Mouse (Mus musculus): ENCODE results near the gene Nbeal1. TPM values are rescaled to one million over a fixed set of nuclear protein-coding genes. Genes with fewer than 3 reads are reported as not detected.

Gene Nbeal1
- polyA plus RNA-seq, 1 experiment from 2014 or later: 5.0 TPM

- ATAC-seq: no peak
- H3K36me3 ChIP-seq (ENCODE audit: control insufficient read depth, insufficient read depth): peaks cover 15% of the 10 kb centered on the region; the same call in 1 of the 2 replicates
- no peak for TF ChIP-seq CTCF (IDR thresholded peaks at IDR 0.05; ENCODE audit: low read depth)
- no peaks in the 10 kb centered on the region for H3K4me1 ChIP-seq (replicated peaks; ENCODE audit: control insufficient read depth, insufficient read depth, low read length)
- 90% methylated on average over 1 of the region's 1 CpGs for WGBS
- no peak overlapping the region for H3K9ac ChIP-seq (ENCODE audit: low read depth, low read length)
- H3K4me3 ChIP-seq (ENCODE audit: low read depth, low read length): no peak overlapping the region
- no peak overlapping the region for H3K4me2 ChIP-seq (replicated peaks; ENCODE audit: low read depth)
- no peaks in the 10 kb centered on the region for H3K27me3 ChIP-seq (replicated peaks; ENCODE audit: control insufficient read depth, insufficient read depth, low read length)
- no peaks in the 10 kb centered on the region for H3K9me3 ChIP-seq (ENCODE audit: control insufficient read depth)
- H3K27ac ChIP-seq (ENCODE audit: low read depth, low read length): no peak overlapping the region
These were observed 181.2 kb downstream of the Nbeal1 start for GRCm38 (mm10) chr1:60361626-60362025.

DNA sequence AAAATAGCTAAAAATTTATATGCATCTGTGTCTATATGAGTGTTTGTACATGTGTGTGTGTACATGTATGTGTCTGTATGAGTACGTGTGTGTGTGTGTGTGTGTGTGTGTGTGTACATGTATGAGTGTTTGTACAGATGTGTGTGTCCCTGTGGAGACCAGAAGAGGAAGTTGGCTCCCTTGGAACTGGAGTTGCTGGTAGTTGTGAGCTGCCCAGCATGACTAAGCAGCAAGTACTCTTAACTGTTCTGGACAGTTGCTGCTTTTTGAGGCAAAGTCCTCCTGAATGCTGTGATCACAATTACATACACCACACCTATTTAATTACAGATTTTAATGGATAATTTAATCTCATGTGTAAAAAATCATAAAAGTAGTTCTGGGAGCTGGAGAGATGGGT, 196.2 kb downstream of the Nbeal1 start:
- H3K27ac ChIP-seq (ENCODE audit: low read depth, low read length): no peak overlapping the region
- TF ChIP-seq CTCF (IDR thresholded peaks at IDR 0.05; ENCODE audit: low read depth): no peak
- H3K27me3 ChIP-seq (replicated peaks; ENCODE audit: control insufficient read depth, insufficient read depth, low read length): no peaks in the 10 kb centered on the region
- H3K4me3 ChIP-seq (ENCODE audit: low read depth, low read length): no peak overlapping the region
- no peaks in the 10 kb centered on the region for H3K9me3 ChIP-seq (ENCODE audit: control insufficient read depth)
- WGBS: 95% methylated on average over 1 of the region's 1 CpGs
- no peak overlapping the region for H3K9ac ChIP-seq (ENCODE audit: low read depth, low read length)
- no peaks in the 10 kb centered on the region for H3K4me1 ChIP-seq (replicated peaks; ENCODE audit: control insufficient read depth, insufficient read depth, low read length)
- ATAC-seq: no peak
- no peak overlapping the region for H3K4me2 ChIP-seq (replicated peaks; ENCODE audit: low read depth)
- peaks cover 26% of the 10 kb centered on the region; the same call in 1 of the 2 replicates for H3K36me3 ChIP-seq (ENCODE audit: control insufficient read depth, insufficient read depth)

GRCm38 (mm10) chr1:60381910-60382309, 201.5 kb downstream of the Nbeal1 start:
- TF ChIP-seq CTCF (IDR thresholded peaks at IDR 0.05; ENCODE audit: low read depth): no peak
- Histone ChIP-seq H3K4me3 (ENCODE audit: low read depth, low read length) (no peak overlapping the region), H3K4me1 (replicated peaks; ENCODE audit: control insufficient read depth, insufficient read depth, low read length) (no peaks in the 10 kb centered on the region), H3K27me3 (replicated peaks; ENCODE audit: control insufficient read depth, insufficient read depth, low read length) (no peaks in the 10 kb centered on the region), H3K36me3 (ENCODE audit: control insufficient read depth, insufficient read depth) (peaks cover 12% of the 10 kb centered on the region; the same call in 1 of the 2 replicates), H3K27ac (ENCODE audit: low read depth, low read length) (no peak overlapping the region), H3K9ac (ENCODE audit: low read depth, low read length) (no peak overlapping the region), H3K9me3 (ENCODE audit: control insufficient read depth) (no peaks in the 10 kb centered on the region), H3K4me2 (replicated peaks; ENCODE audit: low read depth) (no peak overlapping the region)
- ATAC-seq: no peak
- 93% methylated on average over 3 of the region's 3 CpGs for WGBS

Other genes with a start within 250 kb of the Nbeal1 start
- 0.82 and 0.92 TPM in 2 replicates for gene Ica1l, start 137.4 kb upstream of the Nbeal1 start, polyA plus RNA-seq (2015; fragmentation: Nextera tagmentation; extraction: Ambion mirVana)
- gene Carf, start 82.4 kb upstream of the Nbeal1 start, polyA plus RNA-seq (2015; fragmentation: Nextera tagmentation; extraction: Ambion mirVana): 1.6 and 1.9 TPM in 2 replicates
- 17.3 and 19.6 TPM in 2 replicates for gene Wdr12, start 82.0 kb upstream of the Nbeal1 start, polyA plus RNA-seq (2015; fragmentation: Nextera tagmentation; extraction: Ambion mirVana)
- gene Cyp20a1, start 162.7 kb downstream of the Nbeal1 start, polyA plus RNA-seq (2015; fragmentation: Nextera tagmentation; extraction: Ambion mirVana): 6.9 and 8.2 TPM in 2 replicates
- gene Abi2, start 229.0 kb downstream of the Nbeal1 start, polyA plus RNA-seq (2015; fragmentation: Nextera tagmentation; extraction: Ambion mirVana): 8.7 TPM in 2 replicates

Measured in intestine, postnatal 0 days (tissue).